In genomic region chr15:67301871-67302363, GRCm38 (mm10) we compare ENCODE assay signal across 8 mouse cellular contexts.
DNase-seq lines count a peak whose midpoint lies in the region; ATAC-seq and TF ChIP-seq lines count a peak whose summit lies in the region.

No protein-coding gene starts in this region.

- peak; percentile 11 for DNase-seq in adrenal gland, postnatal 25 days
- no peak for DNase-seq in adrenal gland, adult (ENCODE audit: inconsistent age in 2 of 2, low spot score in 1 of 2)
- DNase-seq in adipocyte (ENCODE audit: low spot score), result peak; percentile 39
- DNase-seq in heart, postnatal 0 days (ENCODE audit: low spot score), result peak; percentile 64
- DNase-seq in limb, embryonic 14.5 days (ENCODE audit: low spot score), result peak; percentile 59
- DNase-seq in right cerebral cortex, adult 2 months (ENCODE audit: low spot score in 2 of 2), result no peak
- DNase-seq in forebrain, embryonic 10.5 days (ENCODE audit: extremely low spot score, low spot score), result no peak
- no peak for DNase-seq in right cerebral cortex, postnatal 25 days

- no peaks in the 10 kb centered on the region for H3K27me3 ChIP-seq in heart, postnatal 0 days (ENCODE audit: control insufficient read depth, insufficient read depth, low read length)
- no peaks in the 10 kb centered on the region for H3K27me3 ChIP-seq in limb, embryonic 14.5 days (ENCODE audit: control insufficient read depth, insufficient read depth, low read length)
- H3K27me3 ChIP-seq in forebrain, embryonic 10.5 days (ENCODE audit: poor library complexity, severe bottlenecking), result no peaks in the 10 kb centered on the region

- no peak overlapping the region for H3K4me2 ChIP-seq in heart, postnatal 0 days (ENCODE audit: low read depth, low read length)
- no peak overlapping the region for H3K4me2 ChIP-seq in limb, embryonic 14.5 days (replicated peaks; ENCODE audit: low read depth, low read length, severe bottlenecking)

- no peaks in the 10 kb centered on the region for H3K9me3 ChIP-seq in heart, postnatal 0 days (replicated peaks; ENCODE audit: control insufficient read depth, low read length)
- H3K9me3 ChIP-seq in limb, embryonic 14.5 days (ENCODE audit: control insufficient read depth, low read length), result no peaks in the 10 kb centered on the region
- H3K9me3 ChIP-seq in forebrain, embryonic 10.5 days, result no peaks in the 10 kb centered on the region

- WGBS in heart, postnatal 0 days, result 20% methylated on average over 6 of the region's 6 CpGs
- WGBS in limb, embryonic 14.5 days, result 60% methylated on average over 6 of the region's 6 CpGs
- 84% methylated on average over 6 of the region's 6 CpGs for WGBS in forebrain, embryonic 10.5 days

- TF ChIP-seq CTCF in heart, postnatal 0 days (IDR thresholded peaks at IDR 0.05; ENCODE audit: low read depth), result no peak

- H3K4me3 ChIP-seq in heart, postnatal 0 days (ENCODE audit: low read depth, low read length), result no peak overlapping the region
- H3K4me3 ChIP-seq in limb, embryonic 14.5 days (replicated peaks; ENCODE audit: low read length), result no peak overlapping the region
- H3K4me3 ChIP-seq in forebrain, embryonic 10.5 days, result no peak overlapping the region

- TF ChIP-seq EP300 in heart, postnatal 0 days (IDR thresholded peaks at IDR 0.05; ENCODE audit: low read depth), result 0 out of 2 replicates have a peak, but pooled peaks have one; percentile 34

- no peaks in the 10 kb centered on the region for H3K36me3 ChIP-seq in heart, postnatal 0 days (replicated peaks; ENCODE audit: control insufficient read depth, insufficient read depth, low read length)
- H3K36me3 ChIP-seq in limb, embryonic 14.5 days (ENCODE audit: control insufficient read depth, insufficient read depth, low read length), result no peaks in the 10 kb centered on the region
- no peaks in the 10 kb centered on the region for H3K36me3 ChIP-seq in forebrain, embryonic 10.5 days (replicated peaks)

- no peak for TF ChIP-seq POLR2A in limb, embryonic 14.5 days (IDR thresholded peaks at IDR 0.05; ENCODE audit: borderline replicate concordance, extremely low read depth, insufficient read depth, insufficient read length)

- no peak overlapping the region for H3K27ac ChIP-seq in heart, postnatal 0 days (ENCODE audit: low read depth)
- no peak overlapping the region for H3K27ac ChIP-seq in limb, embryonic 14.5 days (replicated peaks; ENCODE audit: low read depth, low read length)
- no peak overlapping the region for H3K27ac ChIP-seq in forebrain, embryonic 10.5 days

- peak; percentile 80 for ATAC-seq in heart, postnatal 0 days (ENCODE audit: insufficient read depth, low read depth)
- peak; percentile 80 for ATAC-seq in limb, embryonic 14.5 days (ENCODE audit: low FRiP score, low read depth)

- peaks cover 8% of the 10 kb centered on the region for H3K4me1 ChIP-seq in heart, postnatal 0 days (ENCODE audit: control insufficient read depth, insufficient read depth)
- 0 out of 2 replicates have a peak, but pooled peaks cover 7% of the 10 kb centered on the region for H3K4me1 ChIP-seq in limb, embryonic 14.5 days (ENCODE audit: control insufficient read depth, insufficient read depth, low read length)
- no peaks in the 10 kb centered on the region for H3K4me1 ChIP-seq in forebrain, embryonic 10.5 days

- H3K9ac ChIP-seq in heart, postnatal 0 days (replicated peaks; ENCODE audit: low read depth, low read length), result no peak overlapping the region
- no peak overlapping the region for H3K9ac ChIP-seq in limb, embryonic 14.5 days (ENCODE audit: low read depth, low read length, severe bottlenecking)

Comparison
In these comparisons a context has a peak if more than half of its experiments do, and no peak if none do; other contexts are left out.
1. DNase-seq: peak in adrenal gland, postnatal 25 days (single experiment), adipocyte (single experiment), heart, postnatal 0 days (single experiment) and limb, embryonic 14.5 days (single experiment); none in adrenal gland, adult (0 of 2), right cerebral cortex, adult 2 months (0 of 2), forebrain, embryonic 10.5 days (single experiment) and right cerebral cortex, postnatal 25 days (single experiment).